Comparison of ENCODE assay signal across 19 mouse cellular contexts in the genomic region with DNA sequence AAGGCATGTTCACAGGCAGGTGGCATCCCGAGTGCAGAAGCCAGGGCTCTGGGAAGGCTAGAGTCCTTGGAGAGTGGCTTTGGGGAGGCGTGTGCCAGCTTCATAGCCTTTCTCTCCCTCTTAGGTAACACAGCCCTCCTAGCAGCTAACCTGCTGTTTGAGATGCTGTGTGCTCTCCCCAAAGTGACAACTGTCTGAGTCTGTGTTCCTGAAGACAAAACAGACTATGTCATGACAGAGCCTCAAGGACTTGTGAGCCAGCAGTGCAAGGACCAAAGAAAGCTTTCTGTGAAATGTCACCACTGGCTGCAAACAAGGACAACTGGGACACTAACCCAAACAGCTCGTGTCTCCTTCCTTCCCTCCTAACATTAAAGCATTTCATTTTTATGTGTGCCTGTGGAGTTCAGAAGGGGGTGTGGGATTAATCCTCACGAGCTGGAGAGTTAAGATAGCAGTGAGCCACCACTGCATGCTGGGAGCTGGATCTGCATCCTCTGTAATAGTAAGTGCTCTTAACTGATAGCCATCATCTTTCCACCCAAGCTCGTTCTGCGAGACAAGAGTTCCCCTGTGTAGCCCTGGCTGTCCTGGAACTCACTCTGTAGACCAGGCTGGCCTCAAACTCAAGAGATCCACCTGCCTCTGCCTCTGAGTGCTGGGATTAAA. TPM values are rescaled to one million over a fixed set of nuclear protein-coding genes. Genes with fewer than 3 reads are reported as not detected.
DNase-seq lines count a peak whose midpoint lies in the region; ATAC-seq and TF ChIP-seq lines count a peak whose summit lies in the region.
"Had no signal": no experiment of that assay in that cellular context is flagged by ENCODE, and none has a peak within 500 bp of the region (broad histone marks: within the 10 kb centered on the region; RNA-seq: fewer than 3 reads in every experiment).

No protein-coding gene starts in this region.

- no peak overlapping the region for H3K4me2 ChIP-seq in heart, embryonic 12.5 days
- no peak overlapping the region for H3K4me2 ChIP-seq in stomach, embryonic 15.5 days
- no peak overlapping the region for H3K4me2 ChIP-seq in stomach, postnatal 0 days (replicated peaks; ENCODE audit: low read depth)
- peak overlapping the region; percentile 50 for H3K4me2 ChIP-seq in liver, embryonic 14.5 days (ENCODE audit: low read depth)
- H3K4me2 ChIP-seq: forebrain, embryonic 15.5 days; heart, embryonic 15.5 days; midbrain, embryonic 13.5 days had no signal

- no peak overlapping the region for H3K4me3 ChIP-seq in heart, embryonic 12.5 days
- H3K4me3 ChIP-seq in stomach, embryonic 15.5 days (replicated peaks), result no peak overlapping the region
- H3K4me3 ChIP-seq in stomach, postnatal 0 days (ENCODE audit: low read depth, low read length), result no peak overlapping the region
- H3K4me3 ChIP-seq in liver, embryonic 14.5 days (ENCODE audit: insufficient read depth in 1 of 2, low read depth in 2 of 2, low read length in 2 of 2), result no peak overlapping the region
- H3K4me3 ChIP-seq: forebrain, embryonic 15.5 days; heart, embryonic 15.5 days; midbrain, embryonic 13.5 days had no signal

- H3K9ac ChIP-seq in heart, embryonic 12.5 days, result peak overlapping the region; percentile 18; the same call in 1 of the 2 replicates
- no peak overlapping the region for H3K9ac ChIP-seq in stomach, embryonic 15.5 days
- H3K9ac ChIP-seq in stomach, postnatal 0 days (ENCODE audit: low read length), result no peak overlapping the region
- peak overlapping the region; percentile 62 for H3K9ac ChIP-seq in liver, embryonic 14.5 days (replicated peaks)
- H3K9ac ChIP-seq: forebrain, embryonic 15.5 days; heart, embryonic 15.5 days; midbrain, embryonic 13.5 days had no signal

- TF ChIP-seq EP300 in stomach, postnatal 0 days (optimal IDR thresholded peaks at IDR 0.05), result no peak
- peak; percentile 76 for TF ChIP-seq EP300 in liver, embryonic 14.5 days (IDR thresholded peaks at IDR 0.05; ENCODE audit: low read depth)

- H3K36me3 ChIP-seq in heart, embryonic 12.5 days, result peaks cover 35% of the 10 kb centered on the region
- H3K36me3 ChIP-seq in stomach, embryonic 15.5 days, result peaks cover 13% of the 10 kb centered on the region; the same call in 1 of the 2 replicates
- peaks cover 23% of the 10 kb centered on the region for H3K36me3 ChIP-seq in stomach, postnatal 0 days (ENCODE audit: control insufficient read depth, insufficient read depth, low read length)
- peaks cover 13% of the 10 kb centered on the region for H3K36me3 ChIP-seq in liver, embryonic 14.5 days (replicated peaks; ENCODE audit: control insufficient read depth, insufficient read depth, low read depth)

- 45% methylated on average over 6 of the region's 6 CpGs for WGBS in heart, embryonic 12.5 days
- 65% methylated on average over 6 of the region's 6 CpGs for WGBS in stomach, embryonic 15.5 days
- WGBS in stomach, postnatal 0 days, result 69% methylated on average over 6 of the region's 6 CpGs
- 33% methylated on average over 6 of the region's 6 CpGs for WGBS in liver, embryonic 14.5 days (ENCODE audit: insufficient replicate concordance)

- H3K27ac ChIP-seq in heart, embryonic 12.5 days (ENCODE audit: poor library complexity, severe bottlenecking), result no peak overlapping the region
- H3K27ac ChIP-seq in stomach, embryonic 15.5 days, result no peak overlapping the region
- H3K27ac ChIP-seq in stomach, postnatal 0 days (replicated peaks), result no peak overlapping the region
- peak overlapping the region; percentile 75 for H3K27ac ChIP-seq in liver, embryonic 14.5 days
- H3K27ac ChIP-seq: forebrain, embryonic 15.5 days; heart, embryonic 15.5 days; midbrain, embryonic 13.5 days had no signal

- no peaks in the 10 kb centered on the region for H3K9me3 ChIP-seq in heart, embryonic 12.5 days (replicated peaks)
- H3K9me3 ChIP-seq in stomach, embryonic 15.5 days, result no peaks in the 10 kb centered on the region
- no peaks in the 10 kb centered on the region for H3K9me3 ChIP-seq in stomach, postnatal 0 days (ENCODE audit: control insufficient read depth, low read length)
- H3K9me3 ChIP-seq in liver, embryonic 14.5 days (ENCODE audit: control insufficient read depth, low read length), result no peaks in the 10 kb centered on the region
- H3K9me3 ChIP-seq: forebrain, embryonic 15.5 days; heart, embryonic 15.5 days; midbrain, embryonic 13.5 days had no signal

- no peak for DNase-seq in heart, postnatal 25 days (ENCODE audit: low spot score)
- DNase-seq in stomach, postnatal 0 days (ENCODE audit: low spot score), result no peak
- DNase-seq in liver, embryonic 14.5 days (ENCODE audit: low read depth in 3 of 3, low spot score in 3 of 3), result peak; percentile 65 to 70 (median 65)
- no peak for DNase-seq in kidney, postnatal 14 days
- DNase-seq in lung, postnatal 4 days, result no peak
- DNase-seq: adrenal gland, postnatal 36 days; cerebellum, postnatal 10 days; kidney, adult 9 months; lung, postnatal 36 days; right cerebral cortex, postnatal 25 days; thymus, postnatal 4 days had no signal

- H3K27me3 ChIP-seq in heart, embryonic 12.5 days (replicated peaks), result no peaks in the 10 kb centered on the region
- H3K27me3 ChIP-seq in stomach, embryonic 15.5 days (replicated peaks), result no peaks in the 10 kb centered on the region
- no peaks in the 10 kb centered on the region for H3K27me3 ChIP-seq in stomach, postnatal 0 days (ENCODE audit: control insufficient read depth, insufficient read depth, low read length)
- H3K27me3 ChIP-seq in liver, embryonic 14.5 days (ENCODE audit: control insufficient read depth, insufficient read depth, low read length), result no peaks in the 10 kb centered on the region
- H3K27me3 ChIP-seq: forebrain, embryonic 15.5 days; heart, embryonic 15.5 days; midbrain, embryonic 13.5 days had no signal

- intact Hi-C loops in heart, postnatal 25 days (cut with DNase I), result no loop called here

- no peak for ATAC-seq in heart, embryonic 12.5 days (ENCODE audit: insufficient number of reproducible peaks, low FRiP score)
- ATAC-seq in stomach, embryonic 15.5 days (ENCODE audit: insufficient read depth, low FRiP score, low read depth), result peak; percentile 73; the same call in 1 of the 2 replicates
- ATAC-seq in stomach, postnatal 0 days (ENCODE audit: low FRiP score, low TSS enrichment), result no peak
- peak; percentile 89 for ATAC-seq in liver, embryonic 14.5 days (ENCODE audit: insufficient read depth)
- ATAC-seq: forebrain, embryonic 15.5 days; midbrain, embryonic 13.5 days had no signal

- H3K4me1 ChIP-seq in heart, embryonic 12.5 days (replicated peaks), result 0 out of 2 replicates have a peak, but pooled peaks cover 3% of the 10 kb centered on the region
- no peaks in the 10 kb centered on the region for H3K4me1 ChIP-seq in stomach, embryonic 15.5 days
- no peaks in the 10 kb centered on the region for H3K4me1 ChIP-seq in stomach, postnatal 0 days (replicated peaks; ENCODE audit: control insufficient read depth, insufficient read depth)
- peaks cover 19 to 40% of the 10 kb centered on the region in 2 experiments for H3K4me1 ChIP-seq in liver, embryonic 14.5 days (replicated peaks; ENCODE audit: control insufficient read depth in 2 of 2, insufficient read depth in 2 of 2, low read length in 1 of 2)
- H3K4me1 ChIP-seq: forebrain, embryonic 15.5 days; heart, embryonic 15.5 days; midbrain, embryonic 13.5 days had no signal

- TF ChIP-seq CTCF in stomach, postnatal 0 days (IDR thresholded peaks at IDR 0.05; ENCODE audit: low read depth), result no peak
- no peak for TF ChIP-seq CTCF in liver, embryonic 14.5 days (IDR thresholded peaks at IDR 0.05; ENCODE audit: low read depth)

RNA-seq across cellular contexts. Expression of a gene that starts 12.5 kb away (rescaled TPM):
- polyA plus RNA-seq in heart, embryonic 12.5 days (2016; fragmentation: Nextera tagmentation; extraction: Ambion mirVana), result 0.92 and 1.3 TPM in 2 replicates
- total RNA-seq in heart, postnatal 25 days (2021), result under 1 TPM; 0.36 to 0.56 TPM
- 7.0 and 10.0 TPM in 2 replicates for polyA plus RNA-seq in stomach, embryonic 15.5 days (2015; fragmentation: Nextera tagmentation; extraction: Ambion mirVana)
- polyA plus RNA-seq in stomach, postnatal 0 days (2015; fragmentation: Nextera tagmentation; extraction: Ambion mirVana), result 0.13 and 0.34 TPM in 2 replicates
- polyA plus RNA-seq in liver, embryonic 14.5 days (2012; rRNA removed), result 11.2 and 14.4 TPM in 2 replicates
- 18.1 and 18.7 TPM in 2 replicates for polyA plus RNA-seq in liver, embryonic 14.5 days (2014; fragmentation: Nextera tagmentation; extraction: Ambion mirVana)
- total RNA-seq: gastrocnemius, adult 18-20 months; layer of hippocampus, postnatal 25 days had no signal
- polyA plus RNA-seq: forebrain, embryonic 15.5 days; hindbrain, embryonic 11.5 days; midbrain, embryonic 13.5 days had no signal

RNA-seq across cellular contexts. Expression of a gene that starts 31.7 kb away (rescaled TPM):
- 5.0 and 6.1 TPM in 2 replicates for polyA plus RNA-seq in heart, embryonic 12.5 days (2016; fragmentation: Nextera tagmentation; extraction: Ambion mirVana)
- total RNA-seq in heart, postnatal 25 days (2021), result 10 to 100 TPM; 17.7 to 22.9 TPM
- 3.9 and 4.6 TPM in 2 replicates for polyA plus RNA-seq in stomach, embryonic 15.5 days (2015; fragmentation: Nextera tagmentation; extraction: Ambion mirVana)
- polyA plus RNA-seq in stomach, postnatal 0 days (2015; fragmentation: Nextera tagmentation; extraction: Ambion mirVana), result 2.9 and 3.1 TPM in 2 replicates
- 2.4 and 2.8 TPM in 2 replicates for polyA plus RNA-seq in liver, embryonic 14.5 days (2012; rRNA removed)
- polyA plus RNA-seq in liver, embryonic 14.5 days (2014; fragmentation: Nextera tagmentation; extraction: Ambion mirVana), result 1.4 and 1.7 TPM in 2 replicates

RNA-seq across cellular contexts. Expression of a gene that starts 34.4 kb away (rescaled TPM):
- 21.1 and 21.6 TPM in 2 replicates for polyA plus RNA-seq in heart, embryonic 12.5 days (2016; fragmentation: Nextera tagmentation; extraction: Ambion mirVana)
- 1 to 10 TPM; 7.9 to 8.6 TPM for total RNA-seq in heart, postnatal 25 days (2021)
- polyA plus RNA-seq in stomach, embryonic 15.5 days (2015; fragmentation: Nextera tagmentation; extraction: Ambion mirVana), result 21.2 and 23.4 TPM in 2 replicates
- polyA plus RNA-seq in stomach, postnatal 0 days (2015; fragmentation: Nextera tagmentation; extraction: Ambion mirVana), result 9.8 and 10.8 TPM in 2 replicates
- 7.5 and 7.6 TPM in 2 replicates for polyA plus RNA-seq in liver, embryonic 14.5 days (2012; rRNA removed)
- polyA plus RNA-seq in liver, embryonic 14.5 days (2014; fragmentation: Nextera tagmentation; extraction: Ambion mirVana), result 5.8 and 6.5 TPM in 2 replicates

RNA-seq across cellular contexts. Expression of a gene that starts 35.8 kb away (rescaled TPM):
- polyA plus RNA-seq in heart, embryonic 12.5 days (2016; fragmentation: Nextera tagmentation; extraction: Ambion mirVana), result 24.8 and 24.9 TPM in 2 replicates
- 10 to 100 TPM; 28.4 to 34.4 TPM for total RNA-seq in heart, postnatal 25 days (2021)
- polyA plus RNA-seq in stomach, embryonic 15.5 days (2015; fragmentation: Nextera tagmentation; extraction: Ambion mirVana), result 23.2 and 23.3 TPM in 2 replicates
- 14.4 TPM in 2 replicates for polyA plus RNA-seq in stomach, postnatal 0 days (2015; fragmentation: Nextera tagmentation; extraction: Ambion mirVana)
- 6.7 and 9.5 TPM in 2 replicates for polyA plus RNA-seq in liver, embryonic 14.5 days (2012; rRNA removed)
- 9.2 and 11.4 TPM in 2 replicates for polyA plus RNA-seq in liver, embryonic 14.5 days (2014; fragmentation: Nextera tagmentation; extraction: Ambion mirVana)

Comparison
In these comparisons a context has a peak if more than half of its experiments do, and no peak if none do; other contexts are left out.
1. ATAC-seq: peak in stomach, embryonic 15.5 days (single experiment) and liver, embryonic 14.5 days (single experiment); none in heart, embryonic 12.5 days (single experiment) and stomach, postnatal 0 days (single experiment).
2. H3K9ac ChIP-seq: peak in heart, embryonic 12.5 days (single experiment) and liver, embryonic 14.5 days (single experiment); none in stomach, embryonic 15.5 days (single experiment) and stomach, postnatal 0 days (single experiment).
3. DNase-seq: peak in liver, embryonic 14.5 days (3 of 3); none in heart, postnatal 25 days (single experiment), stomach, postnatal 0 days (single experiment), kidney, postnatal 14 days (single experiment) and lung, postnatal 4 days (0 of 2).